Comparison of ENCODE assay signal across 10 mouse cellular contexts in the genomic region with DNA sequence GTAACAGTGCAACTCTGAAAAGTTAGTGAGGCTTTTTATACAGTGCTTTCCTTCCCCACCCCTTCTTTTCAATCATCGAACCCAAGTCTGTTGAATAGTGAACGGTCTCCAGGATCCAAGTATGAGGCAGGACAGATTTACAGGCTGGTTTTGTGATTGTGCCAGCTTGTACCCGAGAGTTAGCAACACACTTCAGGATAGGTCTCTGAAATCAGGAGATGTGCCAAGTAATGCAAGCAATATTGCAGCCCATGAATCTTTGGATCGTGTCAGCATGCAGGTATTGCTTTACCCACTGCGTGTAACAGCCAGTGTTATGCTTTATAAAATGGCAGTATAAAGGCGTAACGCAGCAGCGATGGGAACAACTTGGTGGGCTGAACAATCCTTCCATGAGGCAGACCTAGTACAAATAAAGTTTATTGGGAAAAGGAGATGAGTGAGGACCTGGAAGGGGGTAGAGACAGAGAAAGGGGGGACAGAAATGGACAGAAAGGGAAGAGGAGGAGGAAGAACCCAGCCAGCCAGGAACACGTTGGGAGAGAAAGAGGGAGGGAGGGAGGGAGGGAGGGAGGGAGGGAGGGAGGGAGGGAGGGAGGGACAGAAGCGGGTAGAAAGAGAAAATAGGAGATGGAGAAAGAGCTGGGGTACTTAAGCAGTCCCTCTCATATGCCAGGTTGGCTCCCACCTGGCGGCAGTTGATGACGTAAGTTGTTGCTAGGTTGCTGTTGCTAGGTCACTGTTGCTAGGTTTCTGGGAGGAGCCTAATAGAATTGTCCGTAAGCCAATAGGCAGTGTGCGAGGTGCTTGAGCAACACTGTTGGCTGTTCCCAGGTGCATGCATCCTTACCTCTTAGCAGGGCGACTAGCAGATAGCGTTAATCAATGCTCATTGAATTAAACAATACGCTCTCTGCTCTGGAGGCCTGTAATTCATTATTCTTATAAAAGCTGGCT. TPM values are rescaled to one million over a fixed set of nuclear protein-coding genes. Genes with fewer than 3 reads are reported as not detected.
A peak's percentile ranks its signal among the peaks of the same experiment; 100 is the strongest.
DNase-seq lines count a peak whose midpoint lies in the region; ATAC-seq and TF ChIP-seq lines count a peak whose summit lies in the region.
"Had no signal": no experiment of that assay in that cellular context is flagged by ENCODE, and none has a peak within 500 bp of the region (broad histone marks: within the 10 kb centered on the region; RNA-seq: fewer than 3 reads in every experiment).

No protein-coding gene starts in this region.

- no peaks in the 10 kb centered on the region for H3K79me2 ChIP-seq in heart, adult 2 months (replicated peaks; ENCODE audit: control insufficient read depth, insufficient read depth, low read length)

- ATAC-seq in forebrain, embryonic 15.5 days (replicated peaks): peak; percentile 96
- peak; percentile 71 for ATAC-seq in stomach, postnatal 0 days (ENCODE audit: low FRiP score, low TSS enrichment)
- no peak for ATAC-seq in heart, embryonic 11.5 days (replicated peaks; ENCODE audit: insufficient number of reproducible peaks, low FRiP score, low TSS enrichment)

- peak overlapping the region; percentile 17 for H3K4me3 ChIP-seq in forebrain, embryonic 15.5 days
- no peak overlapping the region for H3K4me3 ChIP-seq in stomach, postnatal 0 days (ENCODE audit: low read depth, low read length)
- no peak overlapping the region for H3K4me3 ChIP-seq in heart, adult 2 months
- no peak overlapping the region for H3K4me3 ChIP-seq in heart, embryonic 11.5 days (ENCODE audit: low read depth, low read length)

- H3K4me1 ChIP-seq in forebrain, embryonic 15.5 days: peaks cover 33% of the 10 kb centered on the region
- H3K4me1 ChIP-seq in stomach, postnatal 0 days (replicated peaks; ENCODE audit: control insufficient read depth, insufficient read depth): no peaks in the 10 kb centered on the region
- H3K4me1 ChIP-seq in heart, adult 2 months (ENCODE audit: control insufficient read depth, insufficient read depth, low read length): no peaks in the 10 kb centered on the region
- no peaks in the 10 kb centered on the region for H3K4me1 ChIP-seq in heart, embryonic 11.5 days (ENCODE audit: control insufficient read depth, insufficient read depth, low read length)

- peak overlapping the region; percentile 79 for H3K27ac ChIP-seq in forebrain, embryonic 15.5 days (replicated peaks)
- H3K27ac ChIP-seq in stomach, postnatal 0 days (replicated peaks): no peak overlapping the region
- no peak overlapping the region for H3K27ac ChIP-seq in heart, adult 2 months
- no peak overlapping the region for H3K27ac ChIP-seq in heart, embryonic 11.5 days (ENCODE audit: low read depth, low read length)

- H3K9me3 ChIP-seq in forebrain, embryonic 15.5 days: no peaks in the 10 kb centered on the region
- no peaks in the 10 kb centered on the region for H3K9me3 ChIP-seq in stomach, postnatal 0 days (ENCODE audit: control insufficient read depth, low read length)
- no peaks in the 10 kb centered on the region for H3K9me3 ChIP-seq in heart, embryonic 11.5 days (replicated peaks; ENCODE audit: control insufficient read depth, low read length)

- intact Hi-C loops in heart, adult 2 months (cut with DNase I): no loop called here

- no peaks in the 10 kb centered on the region for H3K36me3 ChIP-seq in forebrain, embryonic 15.5 days
- H3K36me3 ChIP-seq in stomach, postnatal 0 days (ENCODE audit: control insufficient read depth, insufficient read depth, low read length): no peaks in the 10 kb centered on the region
- no peaks in the 10 kb centered on the region for H3K36me3 ChIP-seq in heart, adult 2 months (ENCODE audit: control insufficient read depth, insufficient read depth, low read length)
- no peaks in the 10 kb centered on the region for H3K36me3 ChIP-seq in heart, embryonic 11.5 days (ENCODE audit: control insufficient read depth, insufficient read depth, low read length)

- TF ChIP-seq POLR2A in heart, adult 2 months (IDR thresholded peaks at IDR 0.05; ENCODE audit: insufficient read depth, low read depth, low read length): no peak

- DNase-seq in ES-CJ7 (ENCODE audit: low read depth, low spot score): peak; percentile 67
- DNase-seq in cerebellum, adult 11 months: peak; percentile 41
- DNase-seq in layer of hippocampus, adult 9-10 months (ENCODE audit: low spot score): peak; percentile 43
- DNase-seq in lung, postnatal 36 days: peak; percentile 58
- peak; percentile 55 for DNase-seq in stomach, postnatal 0 days (ENCODE audit: low spot score)
- no peak for DNase-seq in heart, adult 2 months

- H3K9ac ChIP-seq in forebrain, embryonic 15.5 days (replicated peaks): no peak overlapping the region
- H3K9ac ChIP-seq in stomach, postnatal 0 days (ENCODE audit: low read length): no peak overlapping the region
- no peak overlapping the region for H3K9ac ChIP-seq in heart, adult 2 months (ENCODE audit: low read depth, low read length)
- no peak overlapping the region for H3K9ac ChIP-seq in heart, embryonic 11.5 days (ENCODE audit: low read depth, low read length)

- peak overlapping the region; percentile 27 for H3K4me2 ChIP-seq in forebrain, embryonic 15.5 days (replicated peaks)
- H3K4me2 ChIP-seq in stomach, postnatal 0 days (replicated peaks; ENCODE audit: low read depth): no peak overlapping the region
- H3K4me2 ChIP-seq in heart, embryonic 11.5 days: no peak overlapping the region

- TF ChIP-seq EP300 in stomach, postnatal 0 days (optimal IDR thresholded peaks at IDR 0.05): no peak
- TF ChIP-seq EP300 in heart, adult 2 months (IDR thresholded peaks at IDR 0.05; ENCODE audit: insufficient read depth, low read depth, low read length): no peak

- no peak for TF ChIP-seq CTCF in stomach, postnatal 0 days (IDR thresholded peaks at IDR 0.05; ENCODE audit: low read depth)
- no peak for TF ChIP-seq CTCF in heart, adult 2 months (IDR thresholded peaks at IDR 0.05)

- 33% methylated on average over 16 of the region's 17 CpGs for WGBS in forebrain, embryonic 15.5 days
- 56% methylated on average over 16 of the region's 17 CpGs for WGBS in stomach, postnatal 0 days
- WGBS in heart, adult 2 months: 75% methylated on average over 16 of the region's 17 CpGs
- WGBS in heart, embryonic 11.5 days (ENCODE audit: insufficient replicate concordance): 56% methylated on average over 16 of the region's 17 CpGs

- no peaks in the 10 kb centered on the region for H3K27me3 ChIP-seq in forebrain, embryonic 15.5 days
- no peaks in the 10 kb centered on the region for H3K27me3 ChIP-seq in stomach, postnatal 0 days (ENCODE audit: control insufficient read depth, insufficient read depth, low read length)
- no peaks in the 10 kb centered on the region for H3K27me3 ChIP-seq in heart, adult 2 months (ENCODE audit: control insufficient read depth, insufficient read depth, low read length)
- no peaks in the 10 kb centered on the region for H3K27me3 ChIP-seq in heart, embryonic 11.5 days (ENCODE audit: control insufficient read depth, insufficient read depth, low read length)

RNA-seq across cellular contexts. Expression of a gene that starts 22.1 kb away (rescaled TPM):
- polyA plus RNA-seq in forebrain, embryonic 15.5 days (2015; fragmentation: Nextera tagmentation; extraction: Ambion mirVana): 5.3 and 5.6 TPM in 2 replicates
- polyA plus RNA-seq in stomach, postnatal 0 days (2015; fragmentation: Nextera tagmentation; extraction: Ambion mirVana): 0.07 TPM in 2 replicates
- under 1 TPM in 1 of 2 experiments, not detected in 1; 0.07 TPM for total RNA-seq in heart, adult 2 months (2021)
- 0.02 and 0.09 TPM in 2 replicates for polyA plus RNA-seq in heart, adult 2 months (2012; rRNA removed)
- 0.66 and 0.87 TPM in 2 replicates for polyA plus RNA-seq in heart, embryonic 11.5 days (2014; fragmentation: Nextera tagmentation; extraction: Ambion mirVana)
- total RNA-seq: hematopoietic stem cell, adult 5-6 weeks; MEL had no signal

Comparison
In these comparisons a context has a peak if more than half of its experiments do, and no peak if none do; other contexts are left out.
1. DNase-seq: peak in ES-CJ7 (single experiment), cerebellum, adult 11 months (single experiment), layer of hippocampus, adult 9-10 months (single experiment), lung, postnatal 36 days (single experiment) and stomach, postnatal 0 days (single experiment); none in heart, adult 2 months (0 of 2).